Mouse (Mus musculus) layer of hippocampus, adult 18-20 months (tissue): ENCODE results near the gene Dync1i2. TPM values are rescaled to one million over a fixed set of nuclear protein-coding genes. Genes with fewer than 3 reads are reported as not detected.

Experiments used
- DNase-seq, 2 experiments: peaks; one replicate each; pipeline ENCODE4 v3.0.0; 2022; ENCODE audit warnings: low spot score in 2 of 2
- total RNA-seq, 2 experiments: library from RNA; stranded (reverse); gene quantifications; 2 replicates each; pipeline ENCODE4 v1.2.3; 2021

Dync1i2 gene
- total RNA-seq, 2 experiments from 2014 or later = 123 to 131 TPM

DNA sequence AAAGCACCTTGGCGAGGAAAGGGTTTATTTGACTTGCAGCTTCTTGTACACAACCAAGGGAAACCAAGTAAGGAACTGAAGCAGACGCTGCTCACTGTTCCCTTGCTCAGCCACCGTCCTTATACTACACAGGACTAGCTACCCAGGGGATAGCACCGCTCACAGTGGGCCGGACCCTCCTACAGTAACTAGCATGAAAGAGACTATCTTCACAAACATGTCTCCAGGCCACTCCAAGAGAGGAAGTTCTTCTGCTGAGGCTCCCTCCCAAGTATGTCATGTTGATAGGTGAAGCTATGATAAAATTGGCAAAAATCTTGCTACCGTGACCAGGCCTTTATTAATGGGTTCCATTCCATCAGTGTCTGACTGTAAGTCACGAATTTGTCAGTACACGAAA is 57.2 kb downstream of the Dync1i2 start:
- DNase-seq = no peak

DNA sequence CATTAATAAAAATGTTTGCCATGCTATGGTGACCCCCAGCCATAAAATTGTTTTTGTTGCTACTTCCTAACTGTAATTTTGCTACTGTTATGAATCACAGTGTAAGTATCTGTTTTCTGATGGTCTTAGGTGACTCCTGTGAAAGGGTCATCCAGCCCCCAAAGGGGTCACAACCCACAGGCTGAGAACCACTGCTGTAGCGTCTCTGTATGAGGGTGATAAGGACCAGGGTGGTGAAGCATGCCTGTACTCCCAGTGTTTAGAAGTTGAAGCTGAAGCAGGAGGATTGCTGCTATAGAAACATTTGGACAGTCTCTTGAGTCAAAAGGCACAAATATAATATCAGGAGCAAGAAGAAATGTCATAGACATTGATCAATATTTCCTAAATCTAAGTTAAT is 57.8 kb downstream of the Dync1i2 start:
- DNase-seq = no peak

DNA sequence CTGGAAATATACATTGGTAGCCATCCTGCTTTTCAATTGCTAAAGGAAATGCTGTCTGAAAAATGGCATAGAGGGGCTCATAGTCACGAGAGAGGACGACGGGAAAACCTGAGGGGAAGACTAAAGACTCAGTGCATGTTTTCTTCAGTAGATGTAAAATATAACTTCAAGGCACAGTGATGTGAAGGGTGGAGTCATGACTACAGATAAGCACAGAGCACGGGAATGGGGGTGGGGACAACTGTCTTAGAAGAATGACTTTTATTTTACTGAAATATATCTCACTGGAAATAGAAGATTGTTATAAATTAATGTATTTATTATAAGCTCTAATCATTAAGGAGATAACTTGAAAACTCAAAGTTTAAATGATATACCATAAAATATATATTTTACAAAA is 58.6 kb downstream of the Dync1i2 start:
- no peak for DNase-seq

DNA sequence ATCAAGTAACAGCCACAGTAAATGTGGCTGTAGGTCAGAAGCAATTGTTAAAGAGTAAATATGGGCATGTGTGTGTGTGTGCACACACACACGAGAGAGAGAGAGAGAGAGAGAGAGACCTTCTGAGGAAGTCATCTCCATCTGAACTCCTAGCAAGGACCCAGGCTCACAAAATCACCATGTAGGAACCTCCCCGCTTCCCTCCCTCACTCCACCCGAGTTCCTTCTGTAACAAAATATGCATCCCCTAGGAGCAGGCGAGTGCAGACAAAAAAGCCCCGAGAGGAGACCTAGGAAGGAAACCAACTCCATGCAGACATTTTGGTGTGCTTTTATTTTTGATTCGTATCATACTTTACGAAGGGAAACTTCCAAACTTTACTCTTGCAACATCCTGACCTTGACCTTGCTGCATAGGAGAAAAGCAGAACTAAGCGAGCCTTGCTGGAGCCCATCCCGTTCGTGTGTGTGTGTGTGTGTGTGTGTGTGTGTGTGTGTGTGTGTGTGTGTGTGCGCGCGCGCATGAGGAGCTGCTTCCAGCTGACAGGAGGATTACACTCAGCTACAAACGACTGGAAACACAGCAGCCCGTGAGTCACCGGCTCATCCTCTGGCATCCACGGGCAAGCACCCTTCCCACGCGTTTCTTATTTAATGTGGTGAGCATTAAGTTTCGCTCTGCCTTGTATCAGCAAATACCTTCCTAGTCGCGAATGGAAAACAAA is 62.6 kb downstream of the Dync1i2 start:
- peak in 1 of 2 experiments; percentile 24 for DNase-seq

DNA sequence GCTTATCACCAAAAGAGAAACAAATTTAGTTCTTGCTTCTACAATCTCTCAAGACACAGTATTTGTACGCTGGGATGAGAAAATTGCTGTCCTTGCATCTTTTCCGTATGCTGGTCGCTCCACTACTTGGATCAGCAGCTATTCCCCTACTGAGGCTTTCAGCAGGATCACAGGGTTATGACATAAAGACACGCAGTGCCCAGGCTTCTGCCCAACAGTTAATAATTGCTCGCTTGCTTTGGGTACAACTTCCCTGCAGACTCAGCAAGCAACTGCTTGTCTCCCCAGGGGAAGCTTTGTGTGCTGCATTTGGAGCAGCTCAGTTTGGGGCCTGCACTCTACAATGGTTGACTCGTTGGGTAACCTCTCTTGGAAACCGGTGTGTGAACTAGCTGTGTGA is 64.2 kb downstream of the Dync1i2 start:
- no peak for DNase-seq

DNA sequence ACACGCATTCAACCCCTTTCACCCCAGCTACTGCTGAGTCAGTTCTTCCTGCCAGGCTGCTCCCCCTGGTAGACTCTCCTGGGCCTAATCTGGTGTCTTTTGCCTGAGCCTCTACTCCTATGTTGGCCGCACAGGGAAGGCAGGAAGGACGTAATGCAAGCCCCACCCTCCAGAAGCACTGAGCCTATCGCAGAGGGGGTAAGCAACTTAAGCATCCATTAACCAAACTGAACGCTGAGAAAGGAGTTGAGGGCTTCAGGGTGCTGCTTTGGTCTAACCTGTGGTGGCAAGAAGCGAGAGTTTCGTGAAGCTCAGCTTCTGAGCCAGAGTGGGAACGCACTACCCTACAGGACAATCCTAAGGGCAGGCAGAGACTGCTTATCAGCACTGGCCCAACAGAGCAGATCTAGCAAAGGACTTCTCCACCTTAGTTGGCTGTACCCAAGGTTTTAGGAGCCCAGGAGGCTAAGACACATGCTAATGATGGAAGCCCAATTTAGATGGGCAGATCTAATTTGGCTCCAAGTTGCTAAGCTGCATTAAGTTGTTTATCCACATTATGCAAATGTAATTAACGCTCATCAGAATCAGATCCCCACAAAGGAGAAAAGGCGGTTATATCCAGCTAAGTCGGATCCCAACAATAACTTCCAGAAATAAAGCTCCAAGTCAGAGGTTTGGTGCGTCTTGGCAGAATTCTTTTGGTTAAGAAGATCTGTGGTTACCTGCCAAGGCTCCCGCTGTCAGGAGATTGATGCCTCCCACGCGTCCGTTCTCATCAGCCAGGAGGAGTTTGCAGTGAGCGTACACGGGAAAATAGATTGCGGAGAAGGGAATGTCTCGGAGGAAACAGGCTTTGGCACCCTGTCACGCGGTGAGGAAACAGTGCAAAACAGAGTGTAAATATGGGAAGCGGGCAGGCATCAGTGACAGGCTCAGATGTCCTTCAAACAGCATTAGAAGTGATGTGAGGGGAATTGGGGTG is 67.6 kb downstream of the Dync1i2 start:
- peak in 1 of 2 experiments; percentile 49 for DNase-seq

DNA sequence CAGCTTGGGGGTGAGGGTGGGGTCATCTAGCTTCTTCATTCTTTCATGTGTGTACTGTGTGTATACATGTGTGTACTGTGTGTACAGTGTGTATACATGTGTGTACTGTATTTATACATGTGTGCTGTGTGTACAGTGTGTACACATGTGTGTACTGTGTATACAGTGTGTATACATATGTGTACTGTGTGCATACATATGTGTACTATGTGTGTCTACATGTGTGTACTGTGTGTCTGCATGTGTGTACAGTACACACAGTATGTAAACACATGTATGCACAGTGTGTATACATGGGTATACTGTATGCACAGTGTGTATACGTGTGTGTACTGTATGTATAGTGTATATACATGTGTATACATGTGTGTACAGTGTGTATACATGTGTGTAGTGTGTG is 70.5 kb downstream of the Dync1i2 start:
- no peak for DNase-seq

DNA sequence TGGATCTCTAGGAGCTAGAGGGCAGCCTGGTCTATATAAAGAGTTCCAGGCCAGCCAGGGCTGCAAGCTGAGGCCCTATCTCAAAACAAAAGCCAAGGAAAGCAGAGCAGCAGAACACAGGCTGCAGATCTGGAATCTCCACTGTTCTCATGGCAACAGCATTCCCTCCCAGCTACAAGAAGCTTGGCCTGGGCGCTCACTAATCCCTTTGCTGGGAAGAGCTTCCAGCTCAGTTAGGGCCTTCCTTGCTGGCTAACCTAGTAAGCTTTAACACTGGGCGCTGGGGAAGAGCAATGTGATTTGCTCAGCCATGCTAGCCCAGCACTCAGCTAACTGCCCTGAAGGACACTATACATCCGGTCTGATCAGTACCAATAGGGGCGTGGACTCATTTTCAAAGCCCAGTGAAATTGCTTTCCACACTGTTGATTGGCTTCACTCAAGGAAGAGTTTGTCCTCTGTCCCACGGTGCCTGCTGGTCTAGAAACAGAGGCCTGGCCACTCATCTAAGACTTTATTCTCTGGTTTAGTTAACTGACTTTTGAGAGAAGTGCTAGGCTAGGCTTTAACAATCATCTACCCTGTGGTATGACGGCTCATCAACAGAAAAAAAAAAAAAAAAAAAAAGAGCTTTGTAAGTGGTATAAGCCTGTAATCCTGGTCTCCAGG is 78.7 kb downstream of the Dync1i2 start:
- peak; percentile 39 to 69 for DNase-seq

DNA sequence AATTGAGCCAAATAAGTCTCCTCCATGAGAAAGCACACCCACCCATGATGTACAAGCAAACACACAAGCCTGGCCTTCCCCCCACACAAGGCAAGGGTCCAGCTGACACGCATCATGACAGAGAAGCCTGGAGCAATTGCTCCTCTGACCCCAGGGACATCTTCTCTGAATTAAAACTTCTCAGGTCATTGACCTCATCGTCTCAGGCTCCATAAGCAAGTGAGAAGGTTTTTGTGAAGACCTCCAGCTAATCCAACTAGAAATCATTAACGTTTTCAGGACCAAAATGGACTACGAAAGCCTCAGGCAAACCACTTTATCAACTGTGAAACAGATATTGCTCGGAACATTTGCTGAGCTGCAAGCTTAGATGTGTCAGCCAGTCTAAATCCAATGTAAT is 80.1 kb downstream of the Dync1i2 start:
- no peak for DNase-seq

DNA sequence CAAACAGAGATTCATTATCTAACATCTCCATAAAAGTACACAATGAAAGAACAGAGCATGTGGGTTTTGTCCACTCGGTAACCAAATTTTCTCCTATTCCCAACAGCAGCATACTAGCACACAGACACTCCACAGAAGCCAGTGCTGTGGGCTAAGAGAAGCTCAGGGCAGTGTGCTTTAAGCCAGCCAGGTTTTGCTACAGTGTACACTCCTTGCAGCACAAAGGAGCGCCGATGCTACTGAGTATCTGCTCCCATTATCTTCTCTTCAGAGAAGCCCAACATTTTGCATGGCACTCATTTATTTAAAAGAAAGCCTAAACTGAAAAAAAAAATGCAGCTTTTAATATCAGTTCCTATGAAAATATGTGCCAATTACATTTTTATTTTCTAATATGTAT is 82.5 kb downstream of the Dync1i2 start:
- DNase-seq = no peak

DNA sequence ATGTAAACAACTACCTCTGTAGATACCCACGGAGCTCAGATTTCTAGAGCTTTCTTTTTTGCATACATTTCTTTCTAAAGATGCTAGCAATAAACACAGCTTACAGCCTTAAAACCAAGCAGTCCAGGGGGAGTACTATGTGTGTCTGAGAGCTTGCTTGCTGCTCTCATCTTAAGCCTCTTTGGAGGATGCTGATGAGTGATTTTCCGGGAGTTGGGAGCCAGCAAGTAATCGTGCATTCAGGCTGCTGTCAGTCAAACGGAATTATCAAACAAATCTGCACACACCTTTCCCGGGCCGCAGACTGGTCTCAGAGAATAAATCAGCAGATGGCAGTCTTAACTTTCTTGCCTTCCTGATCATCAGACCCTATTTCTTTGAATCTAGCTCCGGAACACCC is 83.0 kb downstream of the Dync1i2 start:
- DNase-seq = no peak

DNA sequence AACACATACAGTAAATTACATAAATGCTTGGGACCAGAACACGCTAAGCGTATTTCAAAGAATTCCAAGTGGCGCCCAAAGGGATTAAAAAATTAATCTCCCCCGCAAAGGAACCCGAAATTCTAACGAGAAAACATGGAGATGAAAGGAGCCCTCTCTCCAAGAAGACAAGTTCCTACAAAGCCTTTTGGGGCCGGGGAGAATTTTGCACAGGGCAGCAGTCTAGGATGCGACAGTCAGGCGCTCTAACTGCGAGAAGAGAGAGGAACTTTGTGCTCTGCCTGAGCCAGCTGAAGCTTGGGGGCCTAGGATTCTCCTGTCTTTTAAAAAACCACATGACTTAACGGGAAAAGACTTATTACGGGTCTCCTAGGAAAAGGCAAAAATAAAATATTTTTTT is 84.3 kb downstream of the Dync1i2 start:
- no peak for DNase-seq

DNA sequence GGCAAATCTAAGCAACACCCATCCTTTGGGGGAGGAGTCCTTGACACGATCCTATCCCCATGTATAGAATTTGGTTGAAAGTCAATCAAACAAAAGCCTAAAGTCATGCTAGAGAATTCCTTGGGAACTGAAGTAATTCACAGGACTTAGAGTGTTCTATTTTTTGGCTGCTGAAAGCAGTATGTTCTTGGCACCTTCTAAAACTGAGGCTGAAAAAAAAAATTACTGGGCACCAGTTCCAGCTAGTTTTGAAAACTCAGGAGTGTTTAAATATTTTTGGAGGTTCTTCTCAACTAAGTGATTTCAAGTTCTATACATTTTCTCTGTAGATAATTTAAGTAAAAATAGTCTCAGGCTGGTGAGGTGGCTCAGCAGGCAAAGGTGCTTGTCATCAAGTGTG is 86.0 kb downstream of the Dync1i2 start:
- no peak for DNase-seq

DNA sequence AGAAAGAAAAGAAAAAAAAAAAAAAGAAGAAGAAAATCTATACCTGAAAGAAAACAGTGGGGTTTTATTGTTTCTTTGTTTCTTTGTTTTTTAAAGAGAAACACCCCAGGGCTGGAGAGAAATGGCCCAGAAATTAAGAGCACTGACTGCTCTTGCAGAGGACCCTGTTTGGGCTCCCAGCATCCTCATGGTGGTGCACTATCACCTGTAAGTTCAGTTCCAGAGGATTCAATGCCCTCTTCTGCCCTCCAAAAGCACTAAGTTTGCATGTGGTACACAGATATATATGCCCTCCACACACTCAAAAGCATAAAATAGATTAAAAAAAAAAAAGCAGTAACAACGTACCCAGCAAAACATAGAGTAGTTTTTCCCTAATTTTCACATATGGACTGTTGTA is 87.2 kb downstream of the Dync1i2 start:
- DNase-seq = no peak

DNA sequence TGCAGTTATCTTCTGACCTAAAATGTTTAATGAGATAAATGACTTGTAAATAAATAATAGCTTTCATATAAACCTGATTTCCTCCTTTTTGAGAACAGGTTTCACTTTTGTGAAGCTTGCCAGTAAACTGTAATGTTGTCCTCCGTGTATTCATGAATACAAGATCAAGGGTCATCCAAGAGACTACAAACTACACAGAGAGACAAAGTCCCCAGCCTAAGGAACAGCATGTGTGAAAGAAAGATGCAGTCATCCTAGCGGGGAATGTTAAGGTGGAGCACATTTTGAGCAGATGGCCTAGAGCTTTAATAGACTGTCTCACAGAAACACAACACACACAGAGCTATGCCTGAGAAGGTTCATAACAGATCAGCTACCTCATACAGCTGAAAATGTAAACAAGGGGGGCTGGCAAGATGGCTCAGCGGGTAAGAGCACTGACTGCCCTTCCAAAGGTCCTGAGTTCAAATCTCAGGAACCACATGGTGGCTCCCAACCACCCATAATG is 90.7 kb downstream of the Dync1i2 start:
- no peak for DNase-seq

DNA sequence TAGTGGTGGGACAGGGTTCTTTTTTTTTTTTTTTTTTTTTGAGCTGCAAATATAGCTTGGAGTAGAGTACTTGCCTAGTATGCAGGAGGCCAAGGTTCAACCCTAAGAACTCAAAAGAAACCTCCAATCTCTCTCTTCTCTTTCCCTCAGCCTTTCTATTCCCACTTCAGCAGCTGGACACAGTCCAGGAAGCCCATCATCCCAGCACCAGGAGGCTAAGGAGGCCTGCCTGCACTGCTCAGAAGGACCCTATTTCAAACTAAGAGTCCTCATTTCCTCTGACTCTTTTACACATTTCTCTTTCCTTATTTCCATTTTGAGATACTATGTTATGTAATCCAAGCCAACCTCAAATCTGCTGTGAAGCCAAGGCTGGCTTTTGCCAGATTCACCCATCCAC is 91.7 kb downstream of the Dync1i2 start:
- DNase-seq = no peak

DNA sequence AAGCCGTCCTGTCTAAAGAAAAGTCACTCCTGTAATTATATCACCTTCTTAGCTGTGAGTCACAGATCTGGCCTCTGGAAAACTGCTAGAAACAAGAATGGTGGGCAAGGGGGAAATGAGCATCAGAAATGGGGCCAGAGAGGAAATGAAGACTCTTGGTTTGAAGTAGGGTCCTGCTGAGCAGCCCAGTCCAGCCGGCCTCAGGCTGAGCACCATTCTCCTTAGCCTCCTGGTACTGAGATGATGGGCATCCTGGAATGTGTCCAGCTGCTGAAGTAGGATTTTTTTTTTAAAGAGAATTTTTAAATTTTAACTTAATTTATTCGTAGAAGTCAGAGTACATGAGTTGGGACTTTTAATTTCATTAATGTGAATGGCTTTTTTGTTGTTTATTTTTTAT is 93.3 kb downstream of the Dync1i2 start:
- no peak for DNase-seq

DNA sequence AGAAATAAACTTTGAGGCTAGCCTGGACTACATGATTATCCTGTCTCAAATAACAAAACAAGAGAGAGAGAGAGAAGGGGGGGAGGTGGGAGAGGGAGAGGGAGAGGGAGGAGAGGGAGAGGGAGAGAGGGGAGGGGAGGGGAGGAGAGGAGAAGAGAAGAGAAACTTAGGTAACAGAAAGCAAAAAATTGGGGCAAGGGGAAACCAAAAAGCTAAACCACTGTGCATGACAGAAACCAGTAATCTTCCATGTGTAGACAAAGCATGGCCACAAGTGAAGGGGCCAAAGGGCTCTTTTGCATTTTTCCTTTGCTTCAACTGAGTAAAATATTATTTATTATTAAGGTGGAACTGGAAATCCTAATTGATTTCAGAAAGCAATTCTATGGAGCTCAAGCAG is 94.9 kb downstream of the Dync1i2 start:
- DNase-seq = no peak

DNA sequence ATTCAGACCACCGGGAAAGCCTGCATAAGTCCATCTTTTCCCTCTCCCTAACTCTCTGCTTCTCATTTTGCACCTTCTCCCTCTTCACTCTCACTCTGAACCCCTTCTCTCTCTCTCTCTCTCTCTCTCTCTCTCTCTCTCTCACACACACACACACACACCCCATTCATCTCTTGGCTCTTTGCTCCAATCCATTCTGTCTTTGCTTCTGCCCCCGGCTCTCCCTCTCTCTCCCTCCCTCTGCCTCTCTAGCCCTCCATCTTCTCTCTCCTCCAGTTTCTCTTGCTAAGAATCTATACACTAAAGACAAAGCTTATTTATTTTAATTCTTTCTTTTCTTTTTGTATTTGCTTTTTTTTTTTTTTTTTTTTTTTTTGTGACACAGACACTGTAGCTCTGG is 98.2 kb downstream of the Dync1i2 start:
- no peak for DNase-seq

DNA sequence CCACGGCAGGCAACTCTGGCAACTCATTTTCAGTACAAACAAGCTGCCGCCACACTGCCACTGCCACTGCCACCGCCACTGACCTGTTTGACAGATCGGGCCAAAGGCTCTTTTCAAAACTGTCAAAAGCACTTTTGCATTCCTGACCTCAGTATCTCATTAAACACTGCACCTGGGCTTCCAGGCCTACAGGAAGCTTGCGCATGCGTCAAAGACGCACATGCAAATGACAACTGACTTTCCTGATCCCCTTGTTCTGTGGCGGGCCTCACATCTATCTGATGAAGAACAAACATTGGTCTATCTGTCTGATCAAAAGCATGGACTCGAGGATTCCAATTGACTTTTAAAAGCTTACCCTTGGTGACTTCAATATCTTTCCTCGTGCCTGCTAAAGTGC is 100.6 kb downstream of the Dync1i2 start:
- no peak for DNase-seq
